Mouse (Mus musculus) erythroid progenitor cell, adult 5-6 weeks (primary cell): ENCODE data around the gene Cd300lg. TPM values are rescaled to one million over a fixed set of nuclear protein-coding genes. Genes with fewer than 3 reads are reported as not detected.
A peak's percentile ranks its signal among the peaks of the same experiment; 100 is the strongest.

ENCODE experiments used
- ATAC-seq: replicated peaks from 2 replicates; pipeline ENCODE4 v1.8.0; 2016; ENCODE audit warnings: moderate number of reproducible peaks, mild to moderate bottlenecking, moderate TSS enrichment, inconsistent platforms; ENCODE audit not compliant: poor library complexity, low FRiP score, severe bottlenecking
- total RNA-seq, 2 experiments: library from RNA; stranded (forward) in 1 of 2; stranded (reverse) in 1 of 2; fragments of 150-400 nt in 1 of 2; fragments of 186-747, 209-891 nt in 1 of 2; gene quantifications; 2 replicates each; pipeline versions ENCODE4 v1.2.3 to v1.2.4; 2015 to 2017; ENCODE audit warnings: low replicate concordance in 2 of 2

Cd300lg gene
- 0.42 and 3.6 TPM in 2 replicates for total RNA-seq (2015; ENCODE audit: low replicate concordance)
- 0.23 and 0.64 TPM in 2 replicates for total RNA-seq (2017; ENCODE audit: low replicate concordance)

DNA sequence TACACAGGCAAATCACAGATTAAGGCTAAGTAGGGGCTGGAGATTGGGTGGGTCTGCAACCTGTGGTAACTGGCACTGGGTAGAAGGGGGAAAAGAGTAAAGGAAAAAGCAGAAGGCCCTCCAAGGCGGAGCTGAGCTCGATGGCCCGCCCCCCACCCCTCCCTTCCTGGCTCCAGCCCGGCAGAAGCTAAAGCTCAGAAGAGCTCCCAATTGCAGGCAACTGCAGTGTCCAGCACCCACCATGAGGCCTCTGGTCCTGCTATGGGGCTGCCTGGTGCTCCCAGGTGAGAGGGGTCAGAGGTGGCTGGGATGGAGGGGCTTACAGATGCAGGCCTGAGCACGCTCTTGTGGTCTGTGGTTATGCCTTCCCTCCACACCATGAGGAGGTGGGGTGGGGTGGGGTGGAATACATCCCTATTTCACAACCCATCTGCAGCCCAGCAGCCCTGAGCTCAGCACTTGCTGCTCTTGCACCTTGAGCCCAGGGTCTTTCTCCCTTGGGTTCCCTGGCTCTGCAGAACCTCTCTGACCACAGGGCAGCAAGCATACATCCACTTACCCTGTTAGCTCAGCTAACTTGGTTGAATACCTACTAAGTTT lies at the start of gene Cd300lg:
Gene Cd300lg (plus strand): TSS at position 160 of the 600 bp plus-strand sequence.
- no peak for ATAC-seq

GRCm38 (mm10) chr11:101991813-101992212 lies 49.5 kb upstream of the Cd300lg start:
- no peak for ATAC-seq

DNA sequence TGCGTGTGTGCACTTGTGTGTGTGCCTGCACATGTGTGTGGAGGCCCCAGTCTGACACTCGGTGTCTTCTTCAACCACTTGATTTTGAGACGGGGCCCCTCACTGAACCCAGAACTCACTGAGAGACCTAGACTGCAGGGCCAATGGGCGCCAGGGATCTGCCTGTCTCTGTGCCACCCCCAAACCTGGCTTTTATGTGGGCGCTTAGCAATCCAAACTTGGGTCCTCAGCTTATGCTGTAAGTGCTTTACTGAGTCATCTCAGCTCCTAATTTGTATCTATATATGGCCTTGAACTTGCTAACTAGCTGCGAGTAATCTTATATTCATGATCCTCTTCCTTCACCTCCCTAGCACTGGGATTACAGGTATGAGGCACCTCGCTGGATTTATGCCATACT lies 48.9 kb upstream of the Cd300lg start:
- no peak for ATAC-seq

DNA sequence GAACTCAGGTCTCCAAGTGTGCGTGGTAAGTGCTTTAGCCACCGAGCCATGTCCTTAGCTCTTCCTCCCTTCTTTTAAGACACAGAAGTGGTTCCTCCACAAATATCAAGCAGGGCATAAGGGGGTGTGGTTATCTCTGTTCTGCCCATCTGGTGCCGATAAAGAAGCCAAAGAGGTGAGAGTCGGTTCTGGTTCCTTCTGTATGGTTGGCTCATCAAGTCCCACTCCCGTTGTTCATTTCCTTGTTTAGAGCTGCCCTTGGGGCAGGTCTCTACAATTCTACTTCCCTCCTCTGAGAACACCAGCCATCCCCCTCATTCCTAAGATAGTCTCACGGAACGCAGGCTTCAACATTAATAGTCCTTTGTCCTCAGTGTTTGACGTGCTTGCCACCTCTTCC lies 47.2 kb upstream of the Cd300lg start:
- ATAC-seq = peak; percentile 99

DNA sequence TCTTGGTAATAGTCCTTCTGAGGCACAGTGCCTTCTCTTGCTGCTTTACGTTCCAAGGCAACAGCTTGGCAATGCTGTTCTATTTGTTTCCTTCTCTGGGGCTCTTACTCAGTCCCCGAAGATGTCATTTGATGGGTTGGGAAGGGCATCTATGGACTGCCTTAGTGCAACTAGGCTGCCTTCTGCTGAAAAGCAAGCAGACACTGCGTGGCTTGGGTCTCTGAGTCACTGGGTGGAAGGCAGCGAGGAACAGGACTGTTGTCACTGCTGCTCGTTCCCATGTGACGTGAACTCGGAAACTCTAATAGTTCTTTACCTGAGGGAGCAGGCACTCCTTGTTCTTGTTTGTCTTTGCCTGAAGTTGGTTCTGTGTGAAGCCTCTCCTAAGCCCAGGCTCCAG lies 45.4 kb upstream of the Cd300lg start:
- no peak for ATAC-seq

DNA sequence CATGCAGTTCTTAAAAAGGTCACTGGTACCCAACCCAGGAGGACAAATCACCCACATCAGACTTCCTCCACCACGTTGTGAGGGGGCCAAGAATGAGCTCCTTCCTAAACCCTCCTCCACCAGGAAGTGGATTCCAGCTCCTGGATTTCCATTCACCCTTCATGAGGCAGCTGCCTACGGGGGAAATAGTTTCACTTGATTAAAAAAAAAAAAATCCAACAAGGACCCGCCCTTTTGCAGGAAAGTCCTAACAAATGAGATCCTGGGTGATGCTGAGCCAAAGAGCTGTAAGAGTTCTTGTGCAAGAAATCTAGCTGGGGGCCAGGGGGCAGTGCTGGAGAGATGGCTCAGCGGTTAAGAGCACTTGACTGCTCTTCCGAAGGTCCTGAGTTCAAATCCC lies 43.1 kb upstream of the Cd300lg start:
- ATAC-seq = no peak

- ATAC-seq = no peak
Observed at GRCm38 (mm10) chr11:101999466-101999865, 41.8 kb upstream of the Cd300lg start.

DNA sequence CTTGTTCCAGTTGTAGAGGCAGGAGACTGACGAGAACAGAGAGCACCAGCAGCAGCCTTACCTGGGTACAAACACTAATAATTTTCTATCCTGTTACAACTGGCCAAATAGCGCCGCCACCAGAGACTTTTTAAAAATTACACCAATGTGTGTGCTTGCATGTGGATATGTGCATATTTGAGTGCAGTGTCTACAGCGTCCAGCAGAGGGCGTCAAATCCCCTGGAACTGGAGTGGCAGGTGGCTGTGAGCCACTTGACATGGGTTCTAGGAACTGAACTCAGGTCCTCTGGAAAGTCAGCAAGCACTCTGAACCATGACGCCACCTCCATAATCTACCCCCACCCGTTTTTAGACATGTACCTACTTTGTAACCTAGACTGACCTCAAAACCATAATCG lies 37.1 kb upstream of the Cd300lg start:
- ATAC-seq = no peak

DNA sequence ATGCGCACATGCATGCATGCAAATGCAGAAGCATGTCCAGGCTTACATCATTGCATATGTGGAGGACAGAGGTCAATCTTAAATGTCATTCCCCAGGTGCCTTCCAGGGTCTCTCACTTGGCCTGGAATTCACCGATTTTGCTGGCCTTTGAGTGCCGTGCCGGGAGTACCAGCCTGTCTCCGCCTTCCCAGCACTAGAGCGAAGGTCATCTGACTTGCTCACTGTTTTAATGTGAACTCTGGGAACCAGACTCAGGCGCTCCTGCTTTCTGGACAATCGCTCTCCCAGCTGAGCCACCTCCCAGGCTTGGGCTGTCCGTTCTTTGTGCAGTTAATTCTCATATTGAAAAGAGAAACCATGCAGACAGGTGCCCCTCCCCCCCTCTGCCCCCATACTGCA lies 35.0 kb upstream of the Cd300lg start:
- no peak for ATAC-seq

- ATAC-seq = no peak
Observed at GRCm38 (mm10) chr11:102006688-102007087, 34.6 kb upstream of the Cd300lg start.

DNA sequence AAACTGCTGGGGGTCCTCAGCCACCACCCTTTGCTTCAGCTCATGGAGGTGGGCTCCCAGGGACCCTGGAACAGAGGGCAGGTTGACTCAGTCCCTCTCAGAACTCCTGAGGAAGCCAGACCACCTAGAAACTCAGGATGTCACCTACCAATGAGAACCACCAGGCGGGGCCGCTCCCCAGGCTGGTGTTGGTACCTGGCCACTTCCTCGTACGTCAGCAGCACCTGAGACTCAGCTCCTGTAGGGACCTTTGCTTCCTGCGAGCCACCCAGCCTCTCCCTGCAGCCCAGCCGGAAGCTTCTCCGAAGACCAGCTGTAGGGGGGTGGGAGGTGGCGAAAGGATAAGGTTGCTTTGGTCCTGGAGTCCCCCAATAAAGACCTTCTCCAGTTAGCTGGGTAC lies 32.9 kb upstream of the Cd300lg start:
- ATAC-seq = no peak

GRCm38 (mm10) chr11:102008954-102009637 lies 32.2 kb upstream of the Cd300lg start:
- no peak for ATAC-seq

- ATAC-seq = no peak
Observed at GRCm38 (mm10) chr11:102010140-102010539, 31.2 kb upstream of the Cd300lg start.

DNA sequence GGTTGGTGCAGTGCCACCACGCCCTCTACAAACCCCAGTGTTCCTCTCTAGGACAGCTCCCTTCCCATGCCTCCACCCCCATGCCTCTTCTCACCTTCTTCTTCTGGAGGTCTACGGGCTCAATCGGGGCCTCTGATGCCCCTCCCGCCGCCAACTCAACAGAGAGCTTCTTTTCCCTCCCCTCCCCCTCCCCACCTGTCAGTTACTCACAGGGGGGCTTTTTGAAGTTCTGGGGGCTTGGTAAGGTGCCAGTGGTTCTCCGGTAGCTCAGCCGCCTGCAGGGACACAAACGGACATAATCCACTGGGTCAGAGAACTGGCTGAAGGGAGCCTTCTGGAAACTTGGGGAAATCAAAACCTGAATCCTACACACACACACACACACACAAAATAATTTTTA lies 29.8 kb upstream of the Cd300lg start:
- ATAC-seq = no peak

DNA sequence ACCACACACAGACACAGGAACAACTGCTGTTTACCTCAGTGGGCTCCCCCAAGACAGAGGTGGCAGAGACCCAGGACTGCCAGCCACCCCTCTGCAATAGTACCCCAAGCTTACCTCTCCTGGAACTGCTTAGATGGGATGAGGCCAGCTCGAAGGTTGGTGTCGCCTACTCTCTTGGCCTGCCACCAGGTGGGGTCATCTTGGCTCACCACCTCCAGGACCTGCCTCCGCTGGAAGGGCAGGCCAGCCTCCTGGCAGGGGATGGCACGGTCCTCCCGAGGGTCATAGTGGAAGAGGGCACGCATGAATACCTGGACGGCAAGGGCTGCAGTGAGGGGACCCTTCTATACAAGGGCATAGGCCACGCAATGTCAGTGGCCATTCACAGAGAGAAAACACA lies 28.1 kb upstream of the Cd300lg start:
- ATAC-seq = no peak

DNA sequence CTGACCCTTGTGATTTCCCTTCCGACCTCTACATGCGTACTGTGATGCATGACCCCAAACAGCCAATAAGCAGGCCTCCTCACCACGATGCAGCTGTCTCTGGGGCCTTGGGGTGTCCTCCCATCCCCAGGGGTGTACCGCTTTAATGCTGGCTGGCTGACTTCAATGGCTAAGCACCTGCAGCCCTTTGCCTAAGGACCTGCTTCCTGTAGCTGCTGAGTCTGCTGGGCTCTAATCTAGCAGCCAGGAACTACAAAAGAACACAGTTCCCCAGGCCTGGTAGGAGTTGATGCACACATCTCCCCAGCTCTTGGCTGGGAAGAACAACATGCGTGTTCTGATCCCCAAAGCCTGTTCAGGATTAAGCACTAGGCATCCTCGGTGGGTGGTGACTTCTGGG lies 25.8 kb upstream of the Cd300lg start:
- ATAC-seq = no peak

GRCm38 (mm10) chr11:102016136-102016535 lies 25.2 kb upstream of the Cd300lg start:
- ATAC-seq = no peak

- no peak for ATAC-seq
Observed at GRCm38 (mm10) chr11:102019736-102020135, 21.6 kb upstream of the Cd300lg start.

DNA sequence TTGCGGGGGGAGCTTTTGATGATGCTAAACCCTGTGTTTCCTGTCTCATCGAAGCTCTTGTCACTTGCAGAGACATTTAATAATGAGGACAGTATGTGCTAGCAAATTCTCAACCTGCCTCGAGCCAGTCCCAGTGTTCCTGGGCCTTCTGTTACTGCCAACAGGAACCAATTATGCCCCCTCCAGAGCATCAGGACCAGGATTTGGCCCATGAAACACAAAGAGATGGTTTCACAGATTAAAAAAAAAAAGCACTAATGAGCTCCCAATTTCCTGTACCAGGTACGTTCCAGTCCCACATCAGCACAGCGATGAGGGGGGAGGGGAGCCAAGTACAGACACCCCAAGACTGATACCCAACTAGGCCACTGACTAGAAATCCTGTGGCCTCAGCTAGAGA lies 20.1 kb upstream of the Cd300lg start:
- no peak for ATAC-seq

GRCm38 (mm10) chr11:102023406-102023805 lies 17.9 kb upstream of the Cd300lg start:
- no peak; the same call in 1 of the 2 replicates for ATAC-seq

DNA sequence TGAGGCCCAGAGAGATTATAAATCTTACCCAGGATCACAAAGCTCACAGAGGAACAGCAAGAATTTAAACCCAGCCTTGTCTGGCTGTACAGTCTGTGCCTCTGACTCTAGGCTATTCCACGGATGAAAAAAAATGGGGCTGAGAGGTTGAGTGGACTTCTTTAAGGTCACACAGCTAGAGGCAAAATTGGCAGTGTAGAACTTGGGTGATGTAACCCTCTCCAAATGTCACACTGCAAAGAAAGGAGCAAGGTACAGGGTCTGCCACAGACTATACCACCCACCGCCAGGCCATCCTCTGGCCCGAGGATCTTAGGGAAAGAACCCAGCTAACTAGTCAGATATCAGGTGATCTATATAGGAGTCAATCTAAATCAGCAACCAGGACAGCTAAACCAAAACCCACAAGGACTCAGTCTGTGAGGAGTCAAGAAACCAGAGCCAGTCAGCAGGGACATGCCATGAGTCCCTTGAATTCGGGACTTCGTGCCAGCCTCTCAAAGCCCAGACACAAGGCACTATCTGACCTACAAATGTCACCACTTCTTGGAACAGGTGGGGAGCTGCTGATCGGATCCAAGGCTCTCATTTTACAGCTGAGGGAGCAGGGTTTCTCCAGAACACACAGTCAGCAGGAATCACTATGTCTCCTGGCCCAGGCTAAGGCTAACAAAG lies 17.1 kb upstream of the Cd300lg start:
- no peak for ATAC-seq
